Mouse (Mus musculus): ENCODE results near the gene Samd8. TPM values are rescaled to one million over a fixed set of nuclear protein-coding genes. Genes with fewer than 3 reads are reported as not detected.
A peak's percentile ranks its signal among the peaks of the same experiment; 100 is the strongest.

Gene Samd8
- polyA plus RNA-seq, 1 experiment from 2014 or later: 12.9 TPM

DNA sequence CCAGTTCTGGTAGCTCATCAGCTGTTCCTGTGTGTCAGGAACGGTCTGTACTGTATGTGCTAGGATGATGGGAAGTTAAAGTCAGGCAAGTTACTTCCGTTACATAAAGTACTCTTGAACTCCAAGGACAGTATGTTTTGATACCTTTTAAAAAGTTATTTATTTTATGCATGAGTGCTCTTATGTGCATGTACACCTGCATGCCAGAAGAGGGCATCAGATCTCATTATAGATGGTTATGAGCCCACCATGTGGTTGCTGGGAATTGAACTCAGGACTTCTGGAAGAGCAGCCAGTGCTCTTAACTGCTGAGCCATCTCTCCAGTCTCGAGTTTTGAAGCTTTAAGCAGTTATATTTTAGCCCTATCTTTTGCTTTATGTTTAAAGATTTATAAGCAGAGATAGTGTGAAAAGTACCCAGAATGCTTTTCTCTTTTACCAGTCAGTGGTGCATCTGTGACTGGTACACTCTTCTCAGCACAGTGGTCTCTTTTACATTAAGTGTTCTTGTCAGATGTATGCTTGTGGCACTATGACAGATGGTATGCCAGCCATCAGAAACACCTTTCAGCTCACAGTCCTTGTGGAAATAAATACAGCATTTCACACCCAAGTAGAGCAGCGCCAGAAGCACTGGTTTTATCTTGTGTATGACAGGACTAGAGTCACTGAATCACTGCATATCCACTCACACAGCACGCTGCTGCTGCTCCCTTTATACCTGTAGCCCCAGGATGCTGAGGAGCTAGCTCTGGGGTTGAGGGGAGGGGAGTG, 91.7 kb downstream of the Samd8 start:
- ATAC-seq (ENCODE audit: insufficient read depth, low FRiP score, low TSS enrichment): no peak

DNA sequence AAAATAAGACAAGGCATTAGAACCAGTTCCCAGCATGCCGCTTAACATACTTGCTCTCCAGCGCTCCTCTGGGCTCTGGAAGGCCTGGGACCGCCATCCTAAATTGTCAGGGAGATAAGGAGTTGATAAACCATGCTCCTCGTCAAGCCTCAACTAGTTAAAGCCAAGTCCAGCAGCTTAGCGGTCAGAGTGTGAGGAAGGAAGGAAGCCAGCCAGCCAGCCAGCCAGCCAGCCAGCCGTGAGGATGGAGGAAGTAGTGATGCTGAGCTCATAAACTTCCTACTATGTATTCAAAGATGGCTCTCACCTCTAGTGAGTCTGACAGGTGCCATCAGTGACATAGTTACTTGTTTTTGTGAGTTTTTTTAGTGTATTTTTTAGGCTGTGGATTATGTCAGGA, 92.9 kb downstream of the Samd8 start:
- H3K27ac ChIP-seq (ENCODE audit: low read depth, low read length): no peak overlapping the region
- peaks cover 8% of the 10 kb centered on the region for H3K4me1 ChIP-seq (ENCODE audit: control insufficient read depth, insufficient read depth, low read length)
- H3K27me3 ChIP-seq (ENCODE audit: control insufficient read depth, insufficient read depth, low read length): no peaks in the 10 kb centered on the region
- DNase-seq (ENCODE audit: low spot score) (no peak), ATAC-seq (ENCODE audit: insufficient read depth, low FRiP score, low TSS enrichment) (no peak)
- H3K36me3 ChIP-seq (ENCODE audit: control insufficient read depth, insufficient read depth, low read length): peaks cover 17% of the 10 kb centered on the region
- H3K4me3 ChIP-seq (ENCODE audit: low read depth, low read length): no peak overlapping the region
- no peak overlapping the region for H3K4me2 ChIP-seq (ENCODE audit: low read depth)
- no peak overlapping the region for H3K9ac ChIP-seq (ENCODE audit: low read length)
- 90% methylated on average over 6 of the region's 6 CpGs for WGBS
- H3K9me3 ChIP-seq (ENCODE audit: control insufficient read depth, low read length): no peaks in the 10 kb centered on the region

More for the DNA sequence above, 91.7 kb downstream of the Samd8 start:
- H3K4me2 ChIP-seq (ENCODE audit: low read depth): no peak overlapping the region
- H3K4me1 ChIP-seq (ENCODE audit: control insufficient read depth, insufficient read depth, low read length): no peaks in the 10 kb centered on the region; the same call in 1 of the 2 replicates
- H3K27ac ChIP-seq (ENCODE audit: low read depth, low read length): no peak overlapping the region
- H3K27me3 ChIP-seq (ENCODE audit: control insufficient read depth, insufficient read depth, low read length): no peaks in the 10 kb centered on the region
- no peak overlapping the region for H3K4me3 ChIP-seq (ENCODE audit: low read depth, low read length)
- H3K9ac ChIP-seq (ENCODE audit: low read length): no peak overlapping the region
- peaks cover 19% of the 10 kb centered on the region for H3K36me3 ChIP-seq (ENCODE audit: control insufficient read depth, insufficient read depth, low read length)
- H3K9me3 ChIP-seq (ENCODE audit: control insufficient read depth, low read length): no peaks in the 10 kb centered on the region
- WGBS: 96% methylated on average over 5 of the region's 5 CpGs
- DNase-seq (ENCODE audit: low spot score): no peak

DNA sequence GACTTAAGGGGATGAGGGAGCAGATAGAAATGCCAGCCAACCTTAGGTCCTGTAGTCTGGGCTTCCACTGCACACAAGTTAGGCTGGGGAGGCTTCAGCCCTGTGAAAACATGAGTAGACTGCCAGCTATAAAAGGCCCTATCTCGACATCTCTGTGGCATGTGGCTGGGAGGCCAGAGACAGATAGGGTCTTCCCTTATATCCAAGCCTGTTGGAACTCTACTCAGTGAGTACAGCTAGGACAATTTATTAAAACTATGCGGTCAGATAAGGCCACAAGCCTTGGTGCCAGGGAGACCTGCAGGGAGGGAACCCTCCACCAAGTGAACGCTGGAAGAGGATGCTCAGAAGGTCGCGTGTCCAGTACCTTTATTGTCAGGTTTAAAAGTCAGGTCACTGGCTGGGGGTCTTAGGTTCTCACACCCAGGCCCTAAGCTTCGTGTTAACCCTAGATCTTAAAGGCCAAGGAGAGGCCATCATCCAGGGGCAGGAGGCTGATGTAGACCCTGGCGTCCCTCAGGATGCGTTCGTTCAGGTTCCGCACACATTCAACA, 96.6 kb downstream of the Samd8 start:
- H3K4me3 ChIP-seq (ENCODE audit: low read depth, low read length): no peak overlapping the region

DNA sequence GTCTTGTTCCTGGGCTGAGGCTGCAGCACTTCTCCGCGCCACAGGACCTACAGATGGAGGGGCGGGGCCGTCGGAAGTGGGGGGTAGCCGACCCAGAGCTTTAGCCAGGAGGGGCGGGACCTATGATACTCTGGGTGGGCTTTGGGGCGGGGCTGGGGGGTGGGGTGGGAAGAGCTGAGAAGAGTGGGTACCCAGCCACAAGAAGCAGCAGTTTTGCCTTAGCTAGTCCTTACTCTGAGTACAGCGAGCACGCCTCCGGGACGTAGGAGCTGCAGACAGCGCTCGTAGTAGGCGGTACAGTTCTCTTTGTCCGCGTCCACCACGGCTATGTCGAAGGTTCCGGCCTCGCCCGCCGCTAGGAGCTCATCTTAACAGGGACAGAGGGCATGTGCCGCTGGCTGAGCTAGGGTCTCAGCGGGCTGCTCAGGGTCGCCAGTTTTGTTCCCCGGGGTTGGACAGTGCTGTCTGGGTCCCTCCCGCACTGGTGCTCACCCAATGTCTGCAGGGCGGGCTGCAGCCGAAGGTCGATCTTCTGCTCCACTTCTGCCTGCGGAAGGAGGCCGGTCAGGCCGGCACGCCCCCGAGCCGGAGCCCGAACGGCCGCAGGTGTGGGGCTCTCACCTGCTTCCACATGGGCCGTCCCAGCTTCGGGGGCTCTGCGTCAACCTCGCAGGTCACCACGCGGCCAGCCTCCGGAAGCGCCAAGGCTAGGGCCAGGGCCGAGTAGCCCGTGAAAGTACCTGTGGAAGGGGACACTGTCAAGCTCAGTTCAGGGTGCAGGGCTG, 97.2 kb downstream of the Samd8 start:
- H3K27me3 ChIP-seq (ENCODE audit: control insufficient read depth, insufficient read depth, low read length): no peaks in the 10 kb centered on the region
- H3K36me3 ChIP-seq (ENCODE audit: control insufficient read depth, insufficient read depth, low read length): no peaks in the 10 kb centered on the region; the same call in none of the 2 replicates
- peaks cover 11% of the 10 kb centered on the region for H3K4me1 ChIP-seq (ENCODE audit: control insufficient read depth, insufficient read depth, low read length)
- H3K9me3 ChIP-seq (ENCODE audit: control insufficient read depth, low read length): no peaks in the 10 kb centered on the region
- H3K4me2 ChIP-seq (ENCODE audit: low read depth): peak overlapping the region; percentile 97
- peak overlapping the region; percentile 51; the same call in 1 of the 2 replicates for H3K27ac ChIP-seq (ENCODE audit: low read depth, low read length)
- H3K4me3 ChIP-seq (ENCODE audit: low read depth, low read length): peak overlapping the region; percentile 62
- DNase-seq (ENCODE audit: low spot score) (peak; percentile 76), ATAC-seq (ENCODE audit: insufficient read depth, low FRiP score, low TSS enrichment) (peak; percentile 45)
- H3K9ac ChIP-seq (ENCODE audit: low read length): peak overlapping the region; percentile 66
- under 1% methylated on average over 50 of the region's 50 CpGs for WGBS

More for the DNA sequence above, 96.6 kb downstream of the Samd8 start:
- 17% methylated on average over 10 of the region's 10 CpGs for WGBS
- Histone ChIP-seq H3K27me3 (ENCODE audit: control insufficient read depth, insufficient read depth, low read length) (no peaks in the 10 kb centered on the region), H3K9ac (ENCODE audit: low read length) (no peak overlapping the region), H3K9me3 (ENCODE audit: control insufficient read depth, low read length) (no peaks in the 10 kb centered on the region), H3K4me2 (ENCODE audit: low read depth) (peak overlapping the region; percentile 97), H3K4me1 (ENCODE audit: control insufficient read depth, insufficient read depth, low read length) (peaks cover 11% of the 10 kb centered on the region), H3K27ac (ENCODE audit: low read depth, low read length) (no peak overlapping the region), H3K36me3 (ENCODE audit: control insufficient read depth, insufficient read depth, low read length) (peaks cover 2% of the 10 kb centered on the region)
- ATAC-seq (ENCODE audit: insufficient read depth, low FRiP score, low TSS enrichment) (no peak), DNase-seq (ENCODE audit: low spot score) (no peak)

Other genes starting within 250 kb of the Samd8 start
- 0.34 TPM in 1 of 2 replicates, not detected in the other for gene Dupd1, start 36.0 kb upstream of the Samd8 start, polyA plus RNA-seq (2014; fragmentation: Nextera tagmentation; extraction: Ambion mirVana)
- gene Dusp13, start 650 bp downstream of the Samd8 start, polyA plus RNA-seq (2014; fragmentation: Nextera tagmentation; extraction: Ambion mirVana): not detected in 2 replicates
- 297 and 310 TPM in 2 replicates for gene Vdac2, start 74.7 kb downstream of the Samd8 start, polyA plus RNA-seq (2014; fragmentation: Nextera tagmentation; extraction: Ambion mirVana)
- 14.0 and 16.0 TPM in 2 replicates for gene Comtd1, start 98.4 kb downstream of the Samd8 start, polyA plus RNA-seq (2014; fragmentation: Nextera tagmentation; extraction: Ambion mirVana)
- gene Zfp503, start 239.1 kb downstream of the Samd8 start, polyA plus RNA-seq (2014; fragmentation: Nextera tagmentation; extraction: Ambion mirVana): 13.3 and 17.1 TPM in 2 replicates

Measured in neural tube, embryonic 11.5 days (tissue).